Mouse (Mus musculus): ENCODE data around the gene Cldn14. TPM values are rescaled to one million over a fixed set of nuclear protein-coding genes. Genes with fewer than 3 reads are reported as not detected.
"Not testable (repeated sequence)": the region's sequence is repeated elsewhere in the genome, so short reads cannot be mapped to it uniquely, and the experiment has no call there.

The Cldn14 gene
- polyA plus RNA-seq, 1 experiment from 2014 or later: not detected

DNA sequence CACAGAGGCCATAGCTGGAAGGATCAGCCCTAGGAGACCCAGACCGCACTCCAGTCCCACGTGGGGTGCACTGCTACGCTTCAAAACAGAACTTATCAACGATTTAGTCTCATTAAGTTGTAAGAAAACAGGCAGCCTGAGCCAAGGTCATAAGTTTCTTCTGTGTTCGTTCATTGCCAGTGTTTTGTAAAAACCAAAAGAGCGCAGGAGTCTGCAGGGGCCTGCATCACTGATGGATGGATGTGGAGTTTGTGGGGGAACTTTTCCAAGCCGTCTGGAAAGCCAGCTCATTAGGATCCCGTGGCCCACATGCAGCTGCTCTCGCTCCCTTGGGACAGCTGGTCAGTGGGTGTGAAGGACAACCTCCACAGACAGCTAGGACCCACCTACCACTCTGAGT is 25.1 kb downstream of the Cldn14 start:
- ATAC-seq (ENCODE audit: low read depth): peak; percentile 34; the same call in 1 of the 2 replicates
- Histone ChIP-seq H3K4me3 (ENCODE audit: low read length) (no peak overlapping the region), H3K27me3 (ENCODE audit: control insufficient read depth, insufficient read depth, low read depth, low read length) (no peaks in the 10 kb centered on the region), H3K9ac (ENCODE audit: low read length) (no peak overlapping the region), H3K4me2 (ENCODE audit: low read depth, low read length) (no peak overlapping the region), H3K4me1 (replicated peaks; ENCODE audit: control insufficient read depth, insufficient read depth, low read length) (no peaks in the 10 kb centered on the region), H3K27ac (ENCODE audit: low read length) (no peak overlapping the region), H3K36me3 (ENCODE audit: control insufficient read depth, insufficient read depth, low read length) (no peaks in the 10 kb centered on the region), H3K9me3 (ENCODE audit: control insufficient read depth, low read length) (no peaks in the 10 kb centered on the region)
- 53% methylated on average over 9 of the region's 9 CpGs for WGBS

DNA sequence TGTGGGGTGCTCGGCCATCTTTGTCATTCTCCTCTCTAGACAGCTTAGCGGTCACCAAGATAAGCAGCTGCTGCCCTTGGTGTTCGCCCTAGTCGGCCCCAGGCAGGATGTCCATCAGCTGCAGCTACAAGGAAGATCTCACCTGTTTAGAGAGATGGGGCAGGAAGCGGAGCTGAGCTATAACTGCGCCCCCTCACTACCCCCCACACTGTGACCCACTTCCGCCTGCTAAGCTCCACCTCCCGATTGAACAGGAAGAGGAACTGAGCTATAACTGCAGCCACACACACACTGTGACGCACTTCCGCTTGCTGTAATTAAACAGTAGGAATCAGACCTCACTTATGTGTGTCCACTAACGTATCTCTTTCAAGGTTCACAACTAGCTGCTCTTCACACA is 26.3 kb downstream of the Cldn14 start:
- Histone ChIP-seq H3K36me3 (ENCODE audit: control insufficient read depth, insufficient read depth, low read length) (no peaks in the 10 kb centered on the region), H3K4me2 (ENCODE audit: low read depth, low read length) (no peak overlapping the region), H3K4me3 (ENCODE audit: low read length) (no peak overlapping the region), H3K4me1 (replicated peaks; ENCODE audit: control insufficient read depth, insufficient read depth, low read length) (no peaks in the 10 kb centered on the region), H3K9ac (ENCODE audit: low read length) (no peak overlapping the region), H3K27me3 (ENCODE audit: control insufficient read depth, insufficient read depth, low read depth, low read length) (no peaks in the 10 kb centered on the region), H3K9me3 (ENCODE audit: control insufficient read depth, low read length) (no peaks in the 10 kb centered on the region), H3K27ac (ENCODE audit: low read length) (no peak overlapping the region)
- 70% methylated on average over 11 of the region's 11 CpGs for WGBS
- ATAC-seq (ENCODE audit: low read depth): no peak

DNA sequence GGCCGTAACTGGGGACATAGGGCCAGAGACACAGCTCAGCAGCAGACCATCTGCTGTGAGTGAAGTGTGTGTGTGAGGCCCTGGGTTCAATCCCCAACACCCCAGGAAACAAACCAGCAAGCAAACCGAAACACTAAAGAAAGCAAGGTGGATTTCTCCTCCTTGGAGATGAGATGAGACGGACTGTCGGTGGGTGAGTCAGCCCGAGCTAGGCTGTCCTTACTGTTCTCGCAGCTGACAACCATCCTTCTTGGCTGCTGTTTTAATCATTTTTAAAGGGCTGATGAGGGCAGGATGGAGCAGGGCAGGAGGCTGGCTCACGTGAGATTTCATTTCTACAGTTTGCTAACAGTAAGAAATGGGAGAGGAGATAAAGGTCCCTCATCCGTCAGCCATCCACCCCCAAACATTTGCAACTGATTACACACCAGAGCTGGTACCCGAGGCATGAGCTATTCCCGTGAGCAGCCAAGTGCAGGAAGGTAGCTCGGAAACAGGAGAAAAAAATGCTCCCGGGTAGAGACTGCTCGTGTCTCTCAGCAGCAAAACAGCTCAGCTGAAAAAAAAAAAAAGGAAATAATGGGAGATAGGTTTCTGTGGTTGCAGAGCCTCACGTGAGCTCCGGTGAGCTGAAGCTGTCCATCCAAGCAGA is 27.3 kb downstream of the Cldn14 start:
- Histone ChIP-seq H3K9ac (ENCODE audit: low read length) (no peak overlapping the region), H3K4me3 (ENCODE audit: low read length) (no peak overlapping the region), H3K4me1 (replicated peaks; ENCODE audit: control insufficient read depth, insufficient read depth, low read length) (no peaks in the 10 kb centered on the region), H3K36me3 (ENCODE audit: control insufficient read depth, insufficient read depth, low read length) (no peaks in the 10 kb centered on the region), H3K27ac (ENCODE audit: low read length) (no peak overlapping the region), H3K9me3 (ENCODE audit: control insufficient read depth, low read length) (no peaks in the 10 kb centered on the region), H3K27me3 (ENCODE audit: control insufficient read depth, insufficient read depth, low read depth, low read length) (no peaks in the 10 kb centered on the region), H3K4me2 (ENCODE audit: low read depth, low read length) (no peak overlapping the region)
- 60% methylated on average over 15 of the region's 15 CpGs for WGBS
- ATAC-seq (ENCODE audit: low read depth): no peak

DNA sequence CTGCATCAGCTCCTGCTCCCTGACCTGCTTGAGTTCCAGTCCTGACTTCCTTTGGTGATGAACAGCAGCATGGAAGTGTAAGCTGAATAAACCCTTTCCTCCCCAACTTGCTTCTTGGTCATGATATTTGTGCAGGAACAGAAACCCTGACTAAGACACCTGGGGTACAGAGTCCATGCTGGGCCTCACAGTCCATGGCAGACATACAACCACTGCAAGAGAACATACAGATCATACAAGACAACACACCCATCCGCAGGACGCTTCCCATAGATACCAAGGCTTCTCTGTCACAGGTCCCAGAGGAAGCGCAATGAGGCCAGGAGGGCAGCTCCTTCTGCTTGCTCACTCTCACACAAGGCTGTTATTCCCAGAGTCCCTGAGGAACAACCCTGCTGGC is 28.3 kb downstream of the Cldn14 start:
- WGBS: 90% methylated on average over 3 of the region's 3 CpGs
- not testable (repeated sequence) for H3K27me3 ChIP-seq (ENCODE audit: control insufficient read depth, insufficient read depth, low read depth, low read length); H3K9me3 ChIP-seq (ENCODE audit: control insufficient read depth, low read length); ATAC-seq (ENCODE audit: low read depth); H3K36me3 ChIP-seq (ENCODE audit: control insufficient read depth, insufficient read depth, low read length); H3K4me1 ChIP-seq (replicated peaks; ENCODE audit: control insufficient read depth, insufficient read depth, low read length); H3K4me2 ChIP-seq (ENCODE audit: low read depth, low read length); H3K27ac ChIP-seq (ENCODE audit: low read length); H3K4me3 ChIP-seq (ENCODE audit: low read length); H3K9ac ChIP-seq (ENCODE audit: low read length)

DNA sequence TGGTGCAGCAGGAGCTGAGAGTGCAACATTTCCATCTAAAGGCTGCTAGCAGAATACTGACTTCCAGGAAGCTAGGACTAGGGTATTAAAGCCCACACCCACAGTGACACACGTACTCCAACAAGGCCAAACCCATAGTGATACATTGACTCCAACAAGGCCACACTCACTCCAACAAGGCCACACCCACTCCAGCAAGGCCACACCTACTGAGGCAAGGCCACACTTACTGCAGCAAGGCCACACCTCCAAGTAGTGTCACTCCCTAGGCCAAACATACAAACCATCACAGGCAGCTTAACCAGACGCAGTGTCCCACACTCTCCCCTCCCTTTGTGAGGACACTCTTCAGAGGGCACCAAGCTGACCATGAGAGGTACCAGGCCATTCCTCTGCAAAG is 29.3 kb downstream of the Cldn14 start:
- no peaks in the 10 kb centered on the region for H3K9me3 ChIP-seq (ENCODE audit: control insufficient read depth, low read length)
- ATAC-seq (ENCODE audit: low read depth): no peak
- 71% methylated on average over 2 of the region's 2 CpGs for WGBS
- no peaks in the 10 kb centered on the region for H3K27me3 ChIP-seq (ENCODE audit: control insufficient read depth, insufficient read depth, low read depth, low read length)
- H3K4me2 ChIP-seq (ENCODE audit: low read depth, low read length): no peak overlapping the region
- H3K27ac ChIP-seq (ENCODE audit: low read length): no peak overlapping the region
- H3K4me1 ChIP-seq (replicated peaks; ENCODE audit: control insufficient read depth, insufficient read depth, low read length): no peaks in the 10 kb centered on the region
- no peaks in the 10 kb centered on the region for H3K36me3 ChIP-seq (ENCODE audit: control insufficient read depth, insufficient read depth, low read length)
- H3K9ac ChIP-seq (ENCODE audit: low read length): no peak overlapping the region
- H3K4me3 ChIP-seq (ENCODE audit: low read length): no peak overlapping the region

DNA sequence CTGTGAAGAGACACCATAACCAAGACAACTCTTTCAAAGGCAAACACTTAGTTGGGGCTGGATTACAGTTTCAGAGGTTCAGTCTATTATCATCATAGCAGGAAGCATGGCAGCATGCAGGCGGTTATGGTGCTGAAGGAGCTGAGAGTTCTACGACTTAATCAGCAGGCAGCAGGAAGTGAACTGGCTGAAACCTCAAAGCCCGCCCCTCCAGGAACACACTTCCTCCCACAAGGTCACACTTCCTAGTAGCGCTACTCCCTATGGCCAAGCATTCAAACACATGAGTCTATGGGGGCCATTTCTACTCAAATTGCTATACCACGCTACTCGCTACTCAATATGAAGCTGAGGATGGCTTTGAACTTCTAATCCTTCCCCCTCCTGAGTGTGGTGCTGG is 31.1 kb downstream of the Cldn14 start:
- H3K27me3 ChIP-seq (ENCODE audit: control insufficient read depth, insufficient read depth, low read depth, low read length): no peaks in the 10 kb centered on the region
- H3K4me3 ChIP-seq (ENCODE audit: low read length): no peak overlapping the region
- no peaks in the 10 kb centered on the region for H3K36me3 ChIP-seq (ENCODE audit: control insufficient read depth, insufficient read depth, low read length)
- no peaks in the 10 kb centered on the region for H3K4me1 ChIP-seq (replicated peaks; ENCODE audit: control insufficient read depth, insufficient read depth, low read length)
- no peak overlapping the region for H3K4me2 ChIP-seq (ENCODE audit: low read depth, low read length)
- WGBS: 84% methylated on average over 6 of the region's 6 CpGs
- no peaks in the 10 kb centered on the region for H3K9me3 ChIP-seq (ENCODE audit: control insufficient read depth, low read length)
- no peak overlapping the region for H3K9ac ChIP-seq (ENCODE audit: low read length)
- no peak for ATAC-seq (ENCODE audit: low read depth)
- no peak overlapping the region for H3K27ac ChIP-seq (ENCODE audit: low read length)

DNA sequence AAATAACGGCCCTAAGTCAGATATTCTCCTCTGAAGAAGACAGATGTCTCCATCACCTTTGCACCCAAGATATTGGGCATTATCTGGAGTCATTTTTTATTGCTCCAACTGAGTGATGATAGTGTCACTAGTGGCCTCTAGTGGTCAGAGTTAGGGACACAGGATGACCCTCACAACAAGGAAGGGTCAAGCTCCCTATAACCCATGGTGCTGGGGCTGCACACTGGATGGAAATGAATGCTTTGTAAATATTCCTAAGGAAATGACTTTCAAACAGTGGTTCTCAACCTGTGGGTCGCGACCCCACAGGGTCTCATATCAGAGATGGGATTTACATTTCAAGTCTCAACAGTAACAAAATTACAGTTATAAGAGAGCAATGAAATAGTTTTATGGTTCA is 31.7 kb downstream of the Cldn14 start:
- no peaks in the 10 kb centered on the region for H3K9me3 ChIP-seq (ENCODE audit: control insufficient read depth, low read length)
- 34% methylated on average over 3 of the region's 3 CpGs for WGBS
- ATAC-seq (ENCODE audit: low read depth): no peak

DNA sequence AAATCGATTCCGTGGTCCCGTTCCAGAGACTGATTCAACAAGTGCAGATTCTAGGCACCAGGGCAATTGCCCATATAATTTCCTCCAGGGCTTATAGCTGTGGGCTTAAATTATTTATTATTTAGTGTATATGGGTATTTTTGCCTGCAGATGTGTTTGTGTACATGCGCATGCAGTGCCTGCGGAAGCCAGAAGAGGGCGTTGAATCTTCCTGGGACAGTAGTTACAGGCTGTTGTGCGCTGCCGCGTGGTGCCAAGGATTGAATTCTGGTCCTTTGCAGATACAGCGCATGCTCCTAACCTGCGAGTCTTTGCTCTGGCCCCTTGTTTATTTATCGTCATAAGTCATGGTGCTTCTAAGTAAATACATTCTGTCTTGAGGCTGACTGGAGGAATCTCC is 33.2 kb downstream of the Cldn14 start:
- Histone ChIP-seq H3K4me2 (ENCODE audit: low read depth, low read length) (no peak overlapping the region), H3K27me3 (ENCODE audit: control insufficient read depth, insufficient read depth, low read depth, low read length) (no peaks in the 10 kb centered on the region), H3K4me1 (replicated peaks; ENCODE audit: control insufficient read depth, insufficient read depth, low read length) (no peaks in the 10 kb centered on the region), H3K9ac (ENCODE audit: low read length) (no peak overlapping the region), H3K9me3 (ENCODE audit: control insufficient read depth, low read length) (no peaks in the 10 kb centered on the region), H3K27ac (ENCODE audit: low read length) (no peak overlapping the region), H3K36me3 (ENCODE audit: control insufficient read depth, insufficient read depth, low read length) (no peaks in the 10 kb centered on the region), H3K4me3 (ENCODE audit: low read length) (no peak overlapping the region)
- ATAC-seq (ENCODE audit: low read depth): no peak
- 81% methylated on average over 12 of the region's 12 CpGs for WGBS

More for the DNA sequence above, 31.7 kb downstream of the Cldn14 start:
- no peak overlapping the region for H3K9ac ChIP-seq (ENCODE audit: low read length)
- no peaks in the 10 kb centered on the region for H3K36me3 ChIP-seq (ENCODE audit: control insufficient read depth, insufficient read depth, low read length)
- no peaks in the 10 kb centered on the region for H3K4me1 ChIP-seq (replicated peaks; ENCODE audit: control insufficient read depth, insufficient read depth, low read length)
- H3K4me3 ChIP-seq (ENCODE audit: low read length): no peak overlapping the region
- H3K27ac ChIP-seq (ENCODE audit: low read length): no peak overlapping the region
- no peaks in the 10 kb centered on the region for H3K27me3 ChIP-seq (ENCODE audit: control insufficient read depth, insufficient read depth, low read depth, low read length)
- H3K4me2 ChIP-seq (ENCODE audit: low read depth, low read length): no peak overlapping the region

DNA sequence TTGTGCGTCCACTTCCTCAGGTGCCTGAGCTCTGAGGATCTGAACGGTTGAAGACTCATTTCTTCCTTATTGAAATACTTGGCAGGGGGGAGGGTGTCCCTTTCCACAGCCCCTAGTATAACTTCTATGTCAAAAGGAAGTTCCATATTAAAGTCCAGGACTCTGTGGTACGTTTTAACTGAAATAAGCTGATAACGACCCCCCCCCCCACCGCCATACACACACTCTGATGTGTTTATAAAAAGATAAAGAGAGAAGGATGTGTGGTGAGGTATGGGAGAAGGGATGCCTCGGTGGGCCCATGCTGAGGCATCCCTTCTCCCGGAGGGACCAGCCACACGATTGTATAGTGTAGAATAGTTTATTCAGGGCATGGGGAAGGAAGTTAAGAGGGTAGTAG is 34.4 kb downstream of the Cldn14 start:
- no peak for ATAC-seq (ENCODE audit: low read depth)
- Histone ChIP-seq H3K27me3 (ENCODE audit: control insufficient read depth, insufficient read depth, low read depth, low read length) (no peaks in the 10 kb centered on the region), H3K9ac (ENCODE audit: low read length) (no peak overlapping the region), H3K4me3 (ENCODE audit: low read length) (no peak overlapping the region), H3K27ac (ENCODE audit: low read length) (no peak overlapping the region), H3K4me1 (replicated peaks; ENCODE audit: control insufficient read depth, insufficient read depth, low read length) (no peaks in the 10 kb centered on the region), H3K36me3 (ENCODE audit: control insufficient read depth, insufficient read depth, low read length) (no peaks in the 10 kb centered on the region), H3K9me3 (ENCODE audit: control insufficient read depth, low read length) (no peaks in the 10 kb centered on the region), H3K4me2 (ENCODE audit: low read depth, low read length) (no peak overlapping the region; the same call in 1 of the 2 replicates)
- 38% methylated on average over 8 of the region's 8 CpGs for WGBS

DNA sequence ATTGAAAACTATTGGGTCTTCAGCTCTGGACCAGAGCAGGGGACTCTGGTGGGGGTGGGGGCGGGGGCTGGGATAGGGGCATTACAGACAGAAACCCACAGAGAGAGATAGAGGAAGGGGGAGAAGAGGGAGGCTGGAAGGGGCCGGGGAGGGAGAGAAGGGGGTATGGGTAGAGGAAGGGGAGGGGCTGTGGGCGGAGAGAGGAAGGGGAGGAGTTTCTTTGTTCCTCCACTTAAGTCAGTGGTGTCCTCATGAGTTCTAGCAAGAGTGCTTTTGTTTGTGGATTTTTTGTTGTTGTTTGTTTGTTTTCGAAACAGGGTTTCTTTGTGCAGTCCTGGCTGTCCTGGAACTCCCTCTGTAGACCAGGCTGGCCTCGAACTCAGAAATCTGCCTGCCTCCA is 35.1 kb downstream of the Cldn14 start:
- H3K27me3 ChIP-seq (ENCODE audit: control insufficient read depth, insufficient read depth, low read depth, low read length): no peaks in the 10 kb centered on the region
- peak overlapping the region; percentile 48 for H3K4me2 ChIP-seq (ENCODE audit: low read depth, low read length)
- no peaks in the 10 kb centered on the region for H3K4me1 ChIP-seq (replicated peaks; ENCODE audit: control insufficient read depth, insufficient read depth, low read length)
- ATAC-seq (ENCODE audit: low read depth): peak; percentile 65; the same call in 1 of the 2 replicates
- 47% methylated on average over 5 of the region's 5 CpGs for WGBS
- H3K9me3 ChIP-seq (ENCODE audit: control insufficient read depth, low read length): no peaks in the 10 kb centered on the region
- peak overlapping the region; percentile 21 for H3K4me3 ChIP-seq (ENCODE audit: low read length)
- H3K27ac ChIP-seq (ENCODE audit: low read length): no peak overlapping the region
- peak overlapping the region; percentile 33; the same call in 1 of the 2 replicates for H3K9ac ChIP-seq (ENCODE audit: low read length)
- no peaks in the 10 kb centered on the region for H3K36me3 ChIP-seq (ENCODE audit: control insufficient read depth, insufficient read depth, low read length)
